Mouse (Mus musculus): ENCODE data around the gene Cnnm1.

DNA sequence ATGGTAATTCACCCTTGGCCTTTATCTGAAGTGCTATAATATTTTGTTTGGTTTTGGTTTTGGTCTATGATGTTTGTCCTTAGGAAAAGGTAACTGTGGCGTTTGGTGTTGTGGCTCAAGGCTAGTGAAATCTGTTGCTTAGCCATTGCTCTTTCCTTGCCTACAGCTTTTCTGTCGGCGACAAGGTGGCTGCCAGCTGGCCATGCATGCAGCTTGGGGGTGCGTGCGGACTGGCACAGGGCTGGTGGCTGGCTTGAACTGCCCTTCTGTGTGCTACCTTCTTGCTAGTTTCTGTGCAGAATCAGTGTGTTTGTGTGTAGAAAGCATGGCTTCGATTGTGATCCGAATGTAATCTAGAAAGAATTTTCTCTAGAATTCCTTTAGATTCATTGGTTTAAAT lies 32.5 kb downstream of the Cnnm1 start:
- no peak for TF ChIP-seq POLR2A (IDR thresholded peaks at IDR 0.05; ENCODE audit: borderline replicate concordance, extremely low read depth, insufficient read depth, insufficient read length, poor library complexity, severe bottlenecking)
- no peak for TF ChIP-seq CTCF (IDR thresholded peaks at IDR 0.05; ENCODE audit: borderline replicate concordance, extremely low read depth, insufficient read depth, insufficient read length)

Measured in brain, embryonic 14.5 days (tissue).